Mouse (Mus musculus) gastrocnemius, adult 18-20 months (tissue): ENCODE data around the gene Qrfpr. TPM values are rescaled to one million over a fixed set of nuclear protein-coding genes. Genes with fewer than 3 reads are reported as not detected.

ENCODE experiments used
- DNase-seq: peaks from one replicate; pipeline ENCODE4 v3.0.0; 2021; ENCODE audit warnings: low spot score
- long read RNA-seq, 2 experiments: library from polyadenylated mRNA; stranded (forward); transcript quantifications; one replicate each; pipeline ENCODE4 v2.0.0; 2021
- total RNA-seq, 2 experiments: library from RNA; stranded (reverse); gene quantifications; 2 replicates each; pipeline ENCODE4 v1.2.3; 2021

The Qrfpr gene
- not detected for total RNA-seq
- long read RNA-seq, experiment 1, result 0 reads
- long read RNA-seq, experiment 2, result 0 reads

GRCm38 (mm10) chr3:36221743-36222682, at the start of gene Qrfpr:
Qrfpr (minus strand) TSS chr3:36222313.
- DNase-seq, result no peak

- DNase-seq, result no peak
Observed at GRCm38 (mm10) chr3:36263873-36264272, 41.8 kb upstream of the Qrfpr start.

- no peak for DNase-seq
Observed at GRCm38 (mm10) chr3:36263265-36263664, 41.2 kb upstream of the Qrfpr start.

- DNase-seq, result no peak
Observed at GRCm38 (mm10) chr3:36250585-36250984, 28.5 kb upstream of the Qrfpr start.

GRCm38 (mm10) chr3:36248446-36248845, 26.3 kb upstream of the Qrfpr start:
- no peak for DNase-seq

- DNase-seq, result no peak
Observed at GRCm38 (mm10) chr3:36229941-36230340, 7.8 kb upstream of the Qrfpr start.

- no peak for DNase-seq
Observed at GRCm38 (mm10) chr3:36227246-36227645, 5.1 kb upstream of the Qrfpr start.

- no peak for DNase-seq
Observed at GRCm38 (mm10) chr3:36223361-36223760, 1.2 kb upstream of the Qrfpr start.

GRCm38 (mm10) chr3:36212758-36213157, 9.4 kb downstream of the Qrfpr start:
- DNase-seq, result no peak

GRCm38 (mm10) chr3:36210939-36211338, 11.2 kb downstream of the Qrfpr start:
- no peak for DNase-seq

GRCm38 (mm10) chr3:36209776-36210555, 12.1 kb downstream of the Qrfpr start:
- peak; percentile 33 for DNase-seq

GRCm38 (mm10) chr3:36207520-36208264, 14.4 kb downstream of the Qrfpr start:
- DNase-seq, result no peak

GRCm38 (mm10) chr3:36202932-36203331, 19.2 kb downstream of the Qrfpr start:
- no peak for DNase-seq

GRCm38 (mm10) chr3:36201098-36201497, 21.0 kb downstream of the Qrfpr start:
- no peak for DNase-seq

- DNase-seq, result no peak
Observed at GRCm38 (mm10) chr3:36189243-36189642, 32.9 kb downstream of the Qrfpr start.

- DNase-seq, result no peak
Observed at GRCm38 (mm10) chr3:36186510-36186909, 35.6 kb downstream of the Qrfpr start.

- peak; percentile 30 for DNase-seq
Observed at GRCm38 (mm10) chr3:36181519-36181918, 40.6 kb downstream of the Qrfpr start.

GRCm38 (mm10) chr3:36173761-36174160, 48.4 kb downstream of the Qrfpr start:
- no peak for DNase-seq

- no peak for DNase-seq
Observed at GRCm38 (mm10) chr3:36171348-36171747, 50.8 kb downstream of the Qrfpr start.

- no peak for DNase-seq
Observed at GRCm38 (mm10) chr3:36170670-36171210, 51.4 kb downstream of the Qrfpr start.

- no peak for DNase-seq
Observed at GRCm38 (mm10) chr3:36155268-36155667, 66.8 kb downstream of the Qrfpr start.
